Mouse (Mus musculus) ovary, postnatal 36 days (tissue): Measurements from ENCODE around the gene Mycs.

ENCODE experiments used
- DNase-seq: peaks from one replicate; pipeline ENCODE4 v3.0.0; 2022; ENCODE audit warnings: low spot score, mixed read lengths

Mycs gene

DNA sequence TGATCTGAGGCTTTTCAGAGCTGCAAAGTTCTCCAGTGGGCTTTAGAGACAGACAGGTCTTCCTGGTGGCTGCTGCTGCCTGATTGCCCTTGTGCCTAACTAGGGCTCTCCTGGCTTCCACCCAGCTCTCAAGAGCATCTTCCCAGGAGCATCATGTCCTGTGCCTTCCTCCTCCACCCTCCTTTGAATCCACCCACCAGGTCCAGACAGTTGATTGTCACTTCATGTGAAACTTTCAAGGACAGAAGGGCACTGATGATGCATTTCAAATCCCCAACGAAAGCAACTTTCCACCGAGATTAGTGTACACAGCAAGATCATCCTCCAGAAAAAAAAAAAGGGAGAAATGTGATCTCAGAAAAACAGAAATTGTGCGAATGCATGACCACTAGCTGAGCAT, at the start of gene Mycs:
Gene Mycs, minus strand, starts transcription at position 101 of the 400 bp plus-strand sequence.
- no peak for DNase-seq

DNA sequence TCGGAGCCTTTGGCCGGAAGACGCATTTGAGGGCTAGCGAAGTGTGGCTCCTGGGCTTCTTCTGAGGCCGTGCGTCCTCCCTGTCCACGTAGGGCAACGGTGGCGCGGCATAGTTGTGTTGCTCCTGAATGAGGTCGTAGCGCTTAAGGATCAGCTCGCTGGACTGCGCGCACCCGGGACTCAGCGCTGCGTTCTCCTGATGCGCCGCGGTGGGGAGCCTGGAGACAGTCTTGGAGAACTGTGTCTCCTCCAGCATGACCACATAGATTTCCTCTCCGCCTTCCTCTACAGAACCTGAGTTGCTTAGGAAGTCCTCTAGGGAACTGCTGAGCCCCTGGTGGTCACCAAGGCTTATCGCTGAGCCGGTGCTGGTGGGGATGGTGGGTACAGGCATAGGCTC, 1.0 kb downstream of the Mycs start:
- DNase-seq, result no peak
